Mouse (Mus musculus): ENCODE results near the gene Ciao2b. TPM values are rescaled to one million over a fixed set of nuclear protein-coding genes. Genes with fewer than 3 reads are reported as not detected.
"Not testable (repeated sequence)": the region's sequence is repeated elsewhere in the genome, so short reads cannot be mapped to it uniquely, and the experiment has no call there.

The Ciao2b gene
- total RNA-seq (2021) = 10 to 100 TPM; 51.6 to 58.9 TPM
- long read RNA-seq, experiment 1, transcript Ciao2b-203 (5 exons, 918 nt) = major isoform, 47 of 50 reads
- long read RNA-seq, experiment 1, partial matches to known transcripts = 0 of 50 reads
- long read RNA-seq, experiment 1, other reads (novel, unspliced or antisense) = 0 of 50 reads
- long read RNA-seq, experiment 2, transcript Ciao2b-203 (5 exons, 918 nt) = major isoform, 38 of 43 reads
- long read RNA-seq, experiment 2, partial matches to known transcripts = 2 of 43 reads
- long read RNA-seq, experiment 2, other reads (novel, unspliced or antisense) = 1 of 43 reads

DNA sequence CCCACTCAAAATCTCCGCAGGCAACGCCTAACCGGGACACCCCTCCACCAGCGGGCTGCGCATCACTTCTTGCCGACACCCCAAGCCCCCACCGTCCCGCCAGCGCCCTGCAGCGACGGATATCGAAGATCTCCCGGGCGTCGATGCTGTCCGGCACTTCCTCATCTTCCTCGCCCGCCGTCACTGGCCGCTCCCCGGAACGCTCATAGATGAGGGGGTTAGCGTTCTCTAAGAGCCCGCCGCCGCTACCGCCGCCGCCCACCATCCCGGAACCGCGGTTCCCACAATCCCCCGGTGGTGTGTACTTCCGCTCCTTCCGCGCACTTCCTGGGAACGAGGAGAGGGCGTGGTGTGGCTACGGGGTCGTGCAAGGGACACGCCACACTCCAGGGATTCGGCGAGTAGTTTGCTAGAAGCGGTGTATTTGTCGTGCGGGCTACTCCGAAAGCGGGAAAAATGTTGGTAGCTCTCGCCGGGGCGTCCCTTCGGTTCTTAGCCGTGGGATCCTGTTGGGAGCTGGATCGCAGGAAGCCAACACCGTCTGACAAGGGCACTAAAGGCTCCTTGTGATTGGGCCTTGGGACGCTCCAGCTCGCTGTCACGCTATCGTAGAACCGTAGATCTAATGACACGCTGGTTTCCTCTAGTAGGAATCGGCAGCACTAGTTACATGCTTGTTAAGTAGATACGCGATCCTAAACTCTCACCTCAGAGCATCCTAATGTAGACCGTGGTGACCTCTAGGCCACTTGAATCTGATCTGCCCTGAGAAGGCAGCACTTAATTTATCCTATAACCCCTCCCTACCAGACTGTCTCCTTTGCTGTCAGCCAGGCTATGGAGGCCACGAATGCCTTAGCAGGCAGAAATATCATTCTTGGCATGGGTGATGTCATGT lies at the start of gene Ciao2b:
Ciao2b (minus strand) TSS at position 540 of the 898 bp plus-strand sequence.
- peak; percentile 68 to 88 for DNase-seq (ENCODE audit: low spot score in 2 of 2)

DNA sequence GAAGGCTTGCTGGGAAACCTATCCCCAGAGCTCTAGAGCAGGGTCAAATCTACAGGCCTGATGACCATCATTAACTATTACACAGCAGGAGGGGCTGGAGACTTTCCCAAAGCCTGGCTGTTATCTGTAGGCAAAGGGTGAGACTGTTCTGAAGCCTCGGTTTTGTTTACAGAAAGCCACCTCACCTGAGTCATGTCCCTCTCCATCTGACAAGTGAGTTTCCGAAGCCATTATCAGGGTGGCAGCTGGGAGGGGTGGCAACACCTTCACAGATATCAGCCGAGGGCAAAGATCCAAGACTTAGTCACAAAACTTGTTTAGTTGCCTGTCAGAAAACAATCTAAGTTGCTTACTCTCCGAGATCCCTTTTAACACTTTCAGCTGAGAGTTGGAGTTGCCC lies 46.7 kb upstream of the Ciao2b start:
- DNase-seq (ENCODE audit: low spot score in 2 of 2) = no peak

DNA sequence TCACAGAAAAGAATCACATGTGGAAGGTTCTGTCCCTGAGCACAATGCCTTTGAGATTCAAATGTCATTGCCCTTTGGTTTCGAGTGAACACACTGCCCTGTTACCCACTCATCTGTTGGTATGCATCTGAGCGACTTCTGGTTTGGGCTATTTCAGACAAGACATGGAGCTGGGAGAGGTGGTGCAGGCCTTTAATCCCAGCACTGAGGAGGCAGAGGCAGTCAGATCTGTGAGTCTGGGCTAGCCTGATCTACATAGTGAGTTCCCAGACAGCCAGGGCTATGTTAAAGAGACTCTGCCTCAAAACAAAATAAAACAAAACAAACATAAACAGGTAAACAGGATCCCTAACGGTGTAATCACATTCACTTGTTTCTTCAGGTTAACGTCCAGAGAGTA lies 13.8 kb upstream of the Ciao2b start:
- DNase-seq (ENCODE audit: low spot score in 2 of 2) = no peak

DNA sequence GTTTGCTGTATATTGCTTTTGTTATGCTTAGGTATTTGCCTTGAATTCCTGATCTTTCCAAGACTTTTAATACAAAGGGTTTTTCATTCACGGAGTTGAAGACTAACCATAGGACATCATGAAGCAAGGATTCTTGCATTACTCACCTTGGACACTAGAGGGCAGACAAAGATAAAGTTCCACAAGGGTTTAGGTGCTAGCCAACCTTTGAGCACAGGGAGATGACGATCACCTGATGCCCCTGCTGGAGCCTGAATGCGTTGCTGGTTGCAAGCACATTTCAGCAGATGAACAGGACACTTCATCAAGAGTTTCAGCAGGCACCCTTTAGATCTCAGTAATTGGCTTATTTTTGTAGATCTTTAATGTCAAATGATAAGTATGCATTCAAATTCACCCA lies 13.2 kb upstream of the Ciao2b start:
- DNase-seq (ENCODE audit: low spot score in 2 of 2) = peak in 1 of 2 experiments; percentile 57

DNA sequence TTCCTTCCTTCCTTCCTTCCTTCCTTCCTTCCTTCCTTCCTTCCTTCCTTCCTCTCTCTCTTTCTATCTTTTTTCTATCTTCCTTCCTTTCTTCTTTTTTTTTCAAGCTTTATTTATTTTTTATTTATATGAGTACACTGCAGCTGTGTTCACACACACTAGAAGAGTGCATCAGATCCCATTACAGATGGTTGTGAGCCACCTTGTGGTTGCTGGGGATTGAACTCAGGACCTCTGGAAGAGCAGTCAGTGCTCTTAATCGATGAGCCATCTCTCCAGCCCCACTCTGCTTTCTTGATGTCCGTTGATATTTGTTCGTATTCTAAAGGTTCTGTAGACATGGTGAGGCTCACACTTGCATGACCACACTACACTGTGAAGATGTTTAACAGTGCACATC lies 2.4 kb upstream of the Ciao2b start:
- not testable (repeated sequence) for DNase-seq (ENCODE audit: low spot score in 2 of 2)

DNA sequence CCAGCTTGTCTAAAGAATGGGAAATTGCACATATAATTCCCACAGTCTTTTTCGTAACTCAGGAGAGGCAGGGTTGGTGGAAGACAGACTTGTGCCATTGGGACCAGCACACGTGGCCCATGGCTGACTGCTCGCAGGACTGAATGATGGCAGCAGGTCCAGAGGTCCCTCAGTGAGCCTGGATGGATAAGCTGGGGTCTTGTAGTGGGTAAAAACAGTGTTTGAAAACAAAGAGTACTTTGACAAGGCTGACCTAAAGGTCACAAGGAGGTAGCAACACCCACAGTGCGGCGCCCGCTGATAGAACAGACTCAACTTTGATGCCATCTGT lies 524 bp upstream of the Ciao2b start:
- no peak for DNase-seq (ENCODE audit: low spot score in 2 of 2)

DNA sequence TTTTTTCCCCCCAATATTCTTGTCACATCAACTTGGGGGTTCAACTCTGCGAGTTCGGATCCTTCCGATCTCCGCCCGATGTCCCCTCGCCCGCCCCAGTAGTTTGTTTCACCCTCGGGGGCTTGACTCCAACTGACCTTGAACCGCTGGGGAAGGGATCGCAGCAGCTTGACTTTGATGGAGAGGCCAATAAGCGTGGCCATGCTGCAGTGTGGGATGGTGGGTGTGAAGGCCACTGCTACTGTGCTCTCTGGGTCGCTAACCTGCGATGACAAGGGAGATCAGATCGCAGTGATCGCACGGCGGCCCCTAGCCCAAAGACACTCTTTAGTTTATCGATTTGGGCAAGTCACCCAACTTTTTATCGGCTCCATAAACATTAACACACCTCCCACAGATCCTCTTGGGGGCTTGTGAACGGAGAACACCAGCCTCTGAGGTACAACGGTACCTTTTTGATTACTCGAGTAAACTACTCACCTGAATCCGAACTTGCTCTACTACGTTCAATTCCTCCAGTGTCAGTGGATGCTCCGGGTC lies 864 bp downstream of the Ciao2b start:
- peak in 1 of 2 experiments; percentile 7 for DNase-seq (ENCODE audit: low spot score in 2 of 2)

DNA sequence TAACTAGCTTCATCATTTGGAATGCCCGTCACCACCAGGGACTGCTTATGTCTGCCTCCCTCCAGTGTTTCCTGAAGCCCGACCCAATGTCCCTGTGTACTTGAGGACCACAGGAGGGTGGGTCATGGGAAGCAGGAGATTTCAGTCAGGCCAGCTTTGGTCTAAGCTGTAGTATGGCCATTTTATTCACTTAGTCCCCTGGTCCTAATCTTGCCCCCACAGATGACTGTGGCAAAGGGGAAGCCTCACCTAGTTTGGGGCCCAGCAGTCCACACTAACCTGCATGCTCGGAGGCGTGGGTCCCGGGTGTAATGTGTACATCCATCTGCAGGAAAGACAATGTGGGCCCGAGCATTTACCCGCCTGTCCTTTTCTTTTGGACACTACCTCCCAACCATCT lies 1.5 kb downstream of the Ciao2b start:
- no peak for DNase-seq (ENCODE audit: low spot score in 2 of 2)

DNA sequence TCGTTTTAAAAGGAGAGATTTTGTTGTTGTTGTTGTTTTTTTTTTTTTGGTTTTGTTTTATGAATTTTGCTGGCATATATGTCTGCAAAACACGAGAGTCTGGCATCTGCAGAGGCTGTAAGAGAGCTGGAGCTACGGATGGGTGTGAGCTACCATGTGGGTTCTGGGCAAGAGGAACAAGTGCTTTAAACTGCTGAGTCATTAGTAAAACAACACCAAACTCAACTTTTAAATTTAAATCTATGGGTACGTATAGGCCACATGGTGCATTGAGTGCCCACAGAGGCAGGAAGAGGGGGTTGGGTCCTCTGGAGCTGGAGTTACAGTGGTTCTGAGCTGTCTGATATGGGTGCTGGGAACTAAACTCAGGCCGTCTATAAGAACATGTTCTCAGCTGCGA lies 3.8 kb downstream of the Ciao2b start:
- DNase-seq (ENCODE audit: low spot score in 2 of 2) = peak in 1 of 2 experiments; percentile 5

DNA sequence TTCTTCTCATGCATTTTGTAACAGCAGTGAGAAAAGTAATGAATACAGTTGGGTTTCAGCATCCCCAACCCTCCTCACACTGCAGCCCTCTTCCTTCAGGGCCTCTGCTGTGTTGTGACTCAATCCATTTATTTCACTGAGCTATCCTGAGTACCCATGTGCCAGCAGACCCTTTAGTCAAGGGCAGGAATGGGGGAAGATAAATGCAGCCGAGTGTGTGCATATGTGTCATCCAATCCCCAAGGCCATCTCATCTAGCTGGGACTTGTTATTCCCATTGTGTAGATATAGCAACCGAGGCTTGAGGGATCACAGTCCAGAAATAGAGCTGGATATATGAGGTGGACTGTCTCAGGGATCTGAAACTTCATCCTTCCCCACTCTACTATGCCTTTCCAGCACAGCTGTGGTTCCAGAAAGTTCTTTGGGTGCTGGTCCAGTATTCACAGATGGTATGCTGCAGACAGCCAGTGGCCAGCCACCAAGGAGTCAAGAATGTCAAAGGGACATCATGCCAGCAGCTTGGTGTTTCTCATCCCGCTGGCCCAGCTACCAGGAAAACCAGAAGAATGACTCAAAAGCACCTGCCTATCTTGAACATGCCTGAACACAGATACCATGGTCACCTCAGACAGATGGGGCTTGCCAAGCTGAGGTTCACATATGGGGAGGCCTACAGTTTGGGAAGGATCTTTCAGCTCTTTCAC lies 6.6 kb downstream of the Ciao2b start:
- DNase-seq (ENCODE audit: low spot score in 2 of 2) = peak in 1 of 2 experiments; percentile 12

DNA sequence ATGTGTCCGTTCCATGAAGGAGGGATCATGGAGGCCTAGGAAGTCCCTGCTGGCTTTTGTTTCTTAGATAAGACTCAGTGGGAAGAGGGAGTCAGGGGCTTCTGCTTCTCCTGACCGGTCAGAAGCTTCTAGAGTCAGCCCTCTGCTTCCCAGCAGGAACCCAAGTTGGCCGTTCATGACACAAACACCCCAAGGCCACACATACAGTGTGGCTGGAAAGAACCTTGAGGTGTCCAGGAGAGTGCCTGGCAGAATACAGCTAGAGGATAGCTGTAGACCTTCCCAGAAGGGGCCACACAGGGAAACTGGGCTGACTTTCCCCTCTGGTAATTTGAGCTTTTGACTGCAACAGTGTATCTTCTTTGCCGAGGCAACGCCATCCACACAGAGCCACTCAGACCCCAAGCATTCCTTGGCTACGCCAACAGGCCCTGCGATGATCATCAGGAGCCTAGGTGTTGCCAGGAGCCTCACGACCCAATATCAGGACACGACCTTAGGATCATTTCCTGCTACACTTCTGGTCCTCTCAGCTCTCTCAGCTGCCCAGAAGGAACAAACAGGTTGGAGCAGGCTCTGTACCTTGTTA lies 8.5 kb downstream of the Ciao2b start:
- peak in 1 of 2 experiments; percentile 14 for DNase-seq (ENCODE audit: low spot score in 2 of 2)

DNA sequence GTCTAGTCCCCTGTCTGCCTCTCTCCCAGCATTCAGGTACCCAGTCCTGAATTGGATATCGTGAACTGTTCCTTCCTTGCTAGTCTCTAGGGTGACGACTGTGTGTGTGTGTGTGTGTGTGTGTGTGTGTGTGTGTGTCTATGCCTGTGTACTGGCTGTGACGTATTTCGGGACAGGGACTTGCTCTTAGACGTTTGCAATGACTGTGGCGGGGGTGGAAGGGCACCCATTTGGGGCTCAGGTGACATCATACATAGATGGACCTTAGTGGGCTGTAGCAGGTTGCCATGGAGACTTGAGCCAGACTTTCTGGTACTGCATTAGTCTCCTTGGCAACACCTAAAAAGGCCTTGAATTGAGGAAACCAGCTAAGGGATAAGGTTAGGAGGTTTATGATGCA lies 9.3 kb downstream of the Ciao2b start:
- peak in 1 of 2 experiments; percentile 14 for DNase-seq (ENCODE audit: low spot score in 2 of 2)

DNA sequence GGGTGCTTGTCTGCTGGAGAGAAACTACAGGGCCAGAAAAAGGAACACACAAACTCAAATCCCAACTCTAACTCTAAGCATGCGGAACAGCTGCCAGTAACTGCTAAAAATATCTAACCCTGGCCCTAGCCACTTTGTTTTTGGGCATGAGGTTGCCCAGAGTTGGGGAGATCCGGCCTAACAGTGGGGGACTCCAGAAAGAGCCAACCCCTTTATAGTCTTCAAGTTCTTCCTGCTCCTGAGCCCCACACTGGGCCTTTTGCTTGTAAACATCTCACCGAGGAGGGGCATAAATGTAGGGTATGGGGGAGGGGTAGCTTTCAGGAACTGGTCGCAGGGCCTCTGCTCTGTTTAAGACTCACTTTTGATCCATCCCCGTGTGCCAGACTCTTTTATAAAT lies 9.8 kb downstream of the Ciao2b start:
- peak in 1 of 2 experiments; percentile 12 for DNase-seq (ENCODE audit: low spot score in 2 of 2)

DNA sequence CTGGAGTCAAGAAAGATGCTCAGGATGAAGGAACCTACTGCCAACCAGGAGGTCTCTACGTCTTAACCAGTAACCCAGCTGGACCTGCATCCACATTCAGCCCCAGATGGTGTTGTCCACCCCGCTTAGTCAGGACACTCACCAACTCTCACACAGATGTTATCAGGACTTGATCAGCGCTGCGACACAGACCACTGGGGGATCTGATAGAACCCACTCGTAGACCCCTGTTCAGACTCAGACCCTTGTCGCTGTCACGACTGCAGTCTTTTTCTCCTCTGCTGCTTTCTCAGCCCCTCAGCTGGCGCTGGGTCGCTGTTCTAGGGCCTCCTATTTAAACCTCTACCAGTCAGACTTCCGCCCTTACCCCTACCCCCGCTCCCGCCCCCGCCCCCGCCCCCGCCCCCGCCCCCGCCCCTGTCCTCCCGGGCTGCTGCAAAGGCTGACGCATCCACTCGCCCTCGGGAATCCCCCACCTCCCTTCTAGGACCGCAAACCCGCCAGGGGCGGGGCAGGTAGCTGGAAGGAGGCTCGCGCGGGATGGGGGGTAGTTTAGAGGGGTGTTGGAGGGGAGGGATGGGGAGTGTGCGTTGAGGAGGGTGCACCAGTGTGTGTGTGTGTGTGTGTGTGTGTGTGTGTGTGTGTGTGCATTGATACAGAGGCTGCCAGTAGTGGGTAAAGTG lies 10.6 kb downstream of the Ciao2b start, which contains the start of gene Rrad:
Rrad (minus strand) TSS at position 347 of the 683 bp plus-strand sequence.
- peak in 1 of 2 experiments; percentile 26 for DNase-seq (ENCODE audit: low spot score in 2 of 2)

DNA sequence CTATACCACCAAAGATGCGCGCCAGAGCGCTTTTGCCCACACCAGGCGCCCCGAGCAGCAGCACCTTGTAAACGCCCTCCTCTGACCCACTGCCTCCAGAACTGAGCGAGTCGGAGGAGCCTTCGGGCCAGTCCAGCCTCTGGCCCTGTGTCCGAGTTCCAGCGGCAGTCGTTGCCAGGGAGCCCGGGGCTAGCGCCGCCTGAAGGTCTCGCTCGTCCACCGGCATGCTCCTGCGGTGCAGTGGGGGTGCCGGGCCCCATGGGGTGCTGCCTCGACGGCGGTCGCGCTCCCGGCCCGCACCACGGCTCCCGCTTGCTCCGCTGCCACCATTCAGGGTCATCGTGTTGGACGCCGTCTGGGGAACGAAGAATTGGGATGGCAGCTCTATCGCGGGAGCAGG lies 11.2 kb downstream of the Ciao2b start:
- peak; percentile 26 to 49 for DNase-seq (ENCODE audit: low spot score in 2 of 2)

DNA sequence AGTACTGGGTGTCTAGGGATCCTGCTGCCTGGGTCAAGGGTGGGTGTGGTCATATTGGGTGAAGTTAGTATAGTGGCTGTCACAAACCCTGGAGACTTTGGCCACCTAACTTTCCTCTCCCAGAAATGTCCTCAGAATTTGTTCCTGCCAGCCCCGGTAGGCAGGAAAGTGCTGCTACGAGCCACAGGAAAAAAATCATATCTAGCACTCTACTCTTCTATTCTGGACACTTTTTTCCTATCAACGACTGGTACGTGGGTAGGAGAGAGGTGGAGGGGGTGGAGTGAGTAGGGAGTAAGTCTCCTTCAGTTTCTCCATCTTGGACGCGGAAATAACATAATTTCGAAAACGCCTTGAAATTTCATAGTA lies 11.7 kb downstream of the Ciao2b start:
- peak in 1 of 2 experiments; percentile 9 for DNase-seq (ENCODE audit: low spot score in 2 of 2)

DNA sequence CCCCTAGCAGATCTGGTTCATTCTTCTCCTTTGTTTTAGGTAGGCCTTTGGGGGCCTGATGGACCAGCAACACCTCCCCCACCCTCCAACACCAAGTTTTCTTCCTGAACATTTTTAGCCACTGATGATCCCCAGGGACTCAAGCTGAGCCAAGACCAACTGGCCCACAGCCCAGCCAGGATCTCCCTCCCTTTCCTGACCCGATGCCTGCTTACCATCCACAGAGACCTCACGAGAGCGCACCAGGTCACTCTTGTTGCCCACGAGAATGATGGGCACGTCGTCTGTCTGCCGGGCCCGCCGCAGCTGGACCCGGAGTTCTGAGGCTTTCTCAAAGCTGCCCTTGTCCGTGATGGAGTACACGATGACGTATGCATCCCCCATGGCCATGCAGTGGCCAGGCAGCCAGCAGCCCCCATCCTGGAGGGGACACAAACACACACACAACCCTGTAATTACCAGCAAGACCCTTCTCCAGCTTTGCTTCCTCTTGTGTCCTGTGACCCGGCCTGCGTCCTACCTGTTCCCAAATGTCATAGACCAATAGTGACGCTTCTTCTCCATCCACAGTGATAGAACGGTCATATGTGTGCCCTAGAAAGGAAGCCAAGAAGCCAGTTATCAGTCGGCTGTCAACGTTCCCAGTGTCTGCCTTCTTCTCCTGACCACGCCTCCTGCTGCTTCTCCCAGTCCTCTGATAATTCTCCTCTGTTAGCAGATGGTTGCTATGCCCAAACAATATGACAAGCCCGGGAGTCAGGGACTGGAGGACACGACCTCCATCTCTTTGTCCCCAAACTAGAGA lies 12.3 kb downstream of the Ciao2b start:
- DNase-seq (ENCODE audit: low spot score in 2 of 2) = peak; percentile 16 to 38

DNA sequence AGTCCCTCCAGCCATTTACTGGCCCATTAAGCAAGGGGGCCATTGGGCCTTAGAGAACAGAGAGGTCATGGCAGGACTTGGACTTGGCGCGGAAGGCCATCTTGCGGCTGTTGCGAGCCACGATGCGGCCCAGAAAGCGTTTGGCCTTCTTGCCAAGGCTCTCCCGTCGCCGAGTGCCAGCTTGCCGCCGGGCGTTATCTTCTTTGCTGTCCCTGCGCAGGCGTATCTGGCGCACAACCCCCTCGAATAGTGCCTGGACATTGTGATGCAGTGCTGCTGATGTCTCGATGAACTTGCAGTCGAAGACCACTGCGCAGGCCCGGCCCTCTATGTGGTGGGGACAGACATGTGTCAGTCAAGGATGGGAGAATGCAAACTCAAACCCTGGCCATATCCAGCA lies 13.4 kb downstream of the Ciao2b start:
- DNase-seq (ENCODE audit: low spot score in 2 of 2) = peak in 1 of 2 experiments; percentile 12

DNA sequence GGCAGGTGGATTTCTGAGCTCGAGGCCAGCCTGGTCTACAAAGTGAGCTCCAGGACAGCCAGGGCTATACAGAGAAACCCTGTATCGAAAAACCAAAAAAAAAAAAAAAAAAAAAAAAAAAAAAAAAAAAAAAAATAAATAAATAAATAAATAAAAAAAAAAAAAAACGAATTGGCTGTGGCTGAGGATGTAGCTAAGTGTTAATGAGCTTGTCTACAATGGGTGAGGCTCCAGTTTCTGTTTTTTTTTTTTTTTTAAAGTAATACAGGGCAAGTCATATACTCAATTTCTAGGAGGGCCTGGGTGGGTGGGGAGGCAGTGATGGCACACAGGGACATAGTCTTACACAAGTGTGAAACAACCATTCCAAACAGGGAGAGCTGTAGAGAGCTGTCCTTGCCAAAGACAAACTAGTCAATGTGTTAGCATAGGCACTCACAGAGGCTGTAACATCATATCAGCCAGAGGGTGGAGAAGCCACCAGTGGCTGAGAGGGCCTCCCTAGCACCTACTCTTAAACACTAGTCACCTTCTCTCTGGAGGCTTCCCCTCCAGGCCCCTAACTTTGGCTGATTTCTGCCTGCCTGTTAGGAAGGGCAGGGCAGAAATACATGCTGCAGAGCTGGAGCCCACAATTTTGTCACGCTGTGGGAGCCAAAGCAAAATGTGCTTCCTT lies 14.6 kb downstream of the Ciao2b start:
- DNase-seq (ENCODE audit: low spot score in 2 of 2) = no peak

All from gastrocnemius, postnatal 4 days (tissue).